In genomic region chr10:127542084-127542483, GRCm38 (mm10) we compare ENCODE assay signal across 10 mouse cellular contexts. TPM values are rescaled to one million over a fixed set of nuclear protein-coding genes. Genes with fewer than 3 reads are reported as not detected.
A peak's percentile ranks its signal among the peaks of the same experiment; 100 is the strongest.
DNase-seq lines count a peak whose midpoint lies in the region; ATAC-seq lines count a peak whose summit lies in the region.
"Had no signal": no experiment of that assay in that cellular context is flagged by ENCODE, and none has a peak within 500 bp of the region (broad histone marks: within the 10 kb centered on the region; RNA-seq: fewer than 3 reads in every experiment).

No protein-coding gene starts in this region.

- H3K27ac ChIP-seq in midbrain, embryonic 14.5 days (replicated peaks; ENCODE audit: low read depth, low read length): peak overlapping the region; percentile 38
- H3K27ac ChIP-seq: kidney, embryonic 15.5 days had no signal

- no peak overlapping the region for H3K4me3 ChIP-seq in midbrain, embryonic 14.5 days (replicated peaks; ENCODE audit: low read depth, low read length)
- H3K4me3 ChIP-seq: kidney, embryonic 15.5 days had no signal

- no peak overlapping the region; the same call in 1 of the 2 replicates for H3K9ac ChIP-seq in midbrain, embryonic 14.5 days (replicated peaks; ENCODE audit: low read length)
- H3K9ac ChIP-seq: kidney, embryonic 15.5 days had no signal

- ATAC-seq in midbrain, embryonic 14.5 days (ENCODE audit: low FRiP score, low TSS enrichment): no peak

- H3K27me3 ChIP-seq in midbrain, embryonic 14.5 days (ENCODE audit: control insufficient read depth, insufficient read depth, low read length): no peaks in the 10 kb centered on the region

- WGBS in midbrain, embryonic 14.5 days: 34% methylated on average over 13 of the region's 13 CpGs

- peak; percentile 48 for DNase-seq in kidney, postnatal 10 days
- DNase-seq in kidney, adult 9 months: no peak
- peak; percentile 63 to 66 for DNase-seq in cerebellum, adult 18-20 months
- DNase-seq in cerebellum, postnatal 25 days: peak; percentile 65 to 77
- peak; percentile 51 for DNase-seq in midbrain, embryonic 14.5 days
- DNase-seq in gastrocnemius, postnatal 25 days: no peak
- no peak for DNase-seq in right cerebral cortex, postnatal 4 days
- DNase-seq: lung, adult 2 months; thymus, adult 2 months had no signal

- H3K4me1 ChIP-seq in midbrain, embryonic 14.5 days (ENCODE audit: control insufficient read depth, insufficient read depth, low read length): peaks cover 4% of the 10 kb centered on the region; the same call in 1 of the 2 replicates

- H3K9me3 ChIP-seq in midbrain, embryonic 14.5 days (ENCODE audit: control insufficient read depth, low read length): no peaks in the 10 kb centered on the region
- H3K9me3 ChIP-seq: kidney, embryonic 15.5 days had no signal

- H3K4me2 ChIP-seq in midbrain, embryonic 14.5 days (ENCODE audit: low read length): no peak overlapping the region
- H3K4me2 ChIP-seq: kidney, embryonic 15.5 days had no signal

- peaks cover 89% of the 10 kb centered on the region for H3K36me3 ChIP-seq in midbrain, embryonic 14.5 days (ENCODE audit: control insufficient read depth, insufficient read depth, low read length)

RNA-seq across cellular contexts. Expression of gene Nxph4, which starts 7.7 kb away (rescaled TPM):
- 106 and 134 TPM in 2 replicates for polyA plus RNA-seq in midbrain, embryonic 14.5 days (2014; fragmentation: Nextera tagmentation; extraction: Ambion mirVana)
- under 1 TPM; 0.26 to 0.32 TPM for total RNA-seq in gastrocnemius, postnatal 25 days (2021)

RNA-seq across cellular contexts. Expression of gene Shmt2, which starts 19.8 kb away (rescaled TPM):
- polyA plus RNA-seq in midbrain, embryonic 14.5 days (2014; fragmentation: Nextera tagmentation; extraction: Ambion mirVana): 48.9 and 50.7 TPM in 2 replicates
- 10 to 100 TPM; 24.9 to 26.6 TPM for total RNA-seq in gastrocnemius, postnatal 25 days (2021)

RNA-seq across cellular contexts. Expression of gene Ndufa4l2, which starts 27.3 kb away (rescaled TPM):
- polyA plus RNA-seq in midbrain, embryonic 14.5 days (2014; fragmentation: Nextera tagmentation; extraction: Ambion mirVana): 14.2 and 18.6 TPM in 2 replicates
- 10 to 100 TPM; 11.4 to 15.1 TPM for total RNA-seq in gastrocnemius, postnatal 25 days (2021)

RNA-seq across cellular contexts. Expression of gene Stac3, which starts 40.6 kb away (rescaled TPM):
- polyA plus RNA-seq in midbrain, embryonic 14.5 days (2014; fragmentation: Nextera tagmentation; extraction: Ambion mirVana): 0.32 and 1.0 TPM in 2 replicates
- 100 to 1,000 TPM; 308 to 367 TPM for total RNA-seq in gastrocnemius, postnatal 25 days (2021)

Comparison
In these comparisons a context has a peak if more than half of its experiments do, and no peak if none do; other contexts are left out.
1. DNase-seq: peak in kidney, postnatal 10 days (single experiment), cerebellum, adult 18-20 months (2 of 2), cerebellum, postnatal 25 days (2 of 2) and midbrain, embryonic 14.5 days (single experiment); none in kidney, adult 9 months (single experiment), gastrocnemius, postnatal 25 days (single experiment) and right cerebral cortex, postnatal 4 days (single experiment).